ENCODE assay signal across 12 mouse cellular contexts in genomic region chr3:95990413-95990941, GRCm38 (mm10). TPM values are rescaled to one million over a fixed set of nuclear protein-coding genes. Genes with fewer than 3 reads are reported as not detected.
DNase-seq lines count a peak whose midpoint lies in the region; ATAC-seq and TF ChIP-seq lines count a peak whose summit lies in the region.
"Had no signal": no experiment of that assay in that cellular context is flagged by ENCODE, and none has a peak within 500 bp of the region (broad histone marks: within the 10 kb centered on the region; RNA-seq: fewer than 3 reads in every experiment).

No protein-coding gene starts in this region.

- no peak for TF ChIP-seq POLR2A in CH12.LX (IDR thresholded peaks at IDR 0.05; ENCODE audit: low read depth, low read length)
- TF ChIP-seq POLR2A in cortical plate, adult 2 months (IDR thresholded peaks at IDR 0.05; ENCODE audit: extremely low read depth, insufficient read depth, low read length) = no peak

- H3K9me3 ChIP-seq in CH12.LX (replicated peaks; ENCODE audit: low read length) = no peaks in the 10 kb centered on the region
- H3K9me3 ChIP-seq: forebrain, embryonic 13.5 days had no signal

- dilution Hi-C loops in CH12.LX (cut with MboI; ENCODE audit: extremely low pct_ligation_motif_present, extremely low pct_unique_long_range_greater_than_20kb, low sequenced_read_pairs) = no loop called here

- peak overlapping the region; percentile 19 for H3K27ac ChIP-seq in left cerebral cortex, adult 2 months
- peak overlapping the region; percentile 81 for H3K27ac ChIP-seq in CH12.LX (ENCODE audit: insufficient read depth, low read depth)
- H3K27ac ChIP-seq in cortical plate, adult 2 months (ENCODE audit: insufficient read depth, low read length) = peak overlapping the region; percentile 65
- H3K27ac ChIP-seq: forebrain, embryonic 13.5 days had no signal

- TF ChIP-seq CTCF in left cerebral cortex, adult 2 months (IDR thresholded peaks at IDR 0.05) = no peak
- no peak for TF ChIP-seq CTCF in CH12.LX (conservative IDR thresholded peaks at IDR 0.05 in 1 of 2, IDR thresholded peaks at IDR 0.05 in 1 of 2; ENCODE audit: low read depth in 2 of 2, low read length in 2 of 2)
- no peak for TF ChIP-seq CTCF in cortical plate, adult 2 months (IDR thresholded peaks at IDR 0.05; ENCODE audit: extremely low read depth, insufficient read depth, low read length)

- peaks cover 7% of the 10 kb centered on the region; the same call in 1 of the 2 replicates for H3K79me2 ChIP-seq in CH12.LX (replicated peaks; ENCODE audit: control insufficient read depth, extremely low read depth, insufficient read depth, poor library complexity, severe bottlenecking)

- peaks cover 4% of the 10 kb centered on the region for H3K27me3 ChIP-seq in CH12.LX (replicated peaks)
- H3K27me3 ChIP-seq: forebrain, embryonic 13.5 days had no signal

- H3K4me3 ChIP-seq in left cerebral cortex, adult 2 months = no peak overlapping the region
- peak overlapping the region in 1 of 3 experiments; percentile 10 for H3K4me3 ChIP-seq in CH12.LX (replicated peaks in 1 of 3; ENCODE audit: low read depth in 2 of 3, low read length in 2 of 3, poor library complexity in 1 of 3)
- H3K4me3 ChIP-seq in cortical plate, adult 2 months (ENCODE audit: insufficient read depth, low read length) = no peak overlapping the region
- H3K4me3 ChIP-seq: forebrain, embryonic 13.5 days had no signal

- intact Hi-C loops in left cerebral cortex, adult 2 months (cut with DNase I) = no loop called here

- in situ Hi-C loops in CH12.LX (cut with MboI; ENCODE audit: low pct_ligation_motif_present, low pct_unique_long_range_greater_than_20kb, low sequenced_read_pairs) = loop anchor here (5.0 kb wide), 1 partner anchor 52 kb away; no protein-coding TSS in a partner anchor

- peak overlapping the region; percentile 24; the same call in 1 of the 2 replicates for H3K4me2 ChIP-seq in CH12.LX (ENCODE audit: insufficient read depth, low read depth, poor library complexity, severe bottlenecking)
- H3K4me2 ChIP-seq: forebrain, embryonic 13.5 days had no signal

- peak; percentile 82 for TF ChIP-seq EP300 in CH12.LX (IDR thresholded peaks at IDR 0.05; ENCODE audit: low read length)

- peaks cover 22 to 35% of the 10 kb centered on the region in 2 experiments for H3K36me3 ChIP-seq in CH12.LX (replicated peaks in 1 of 2; ENCODE audit: control insufficient read depth in 1 of 2, insufficient read depth in 1 of 2, low read length in 1 of 2)

- H3K9ac ChIP-seq in CH12.LX (ENCODE audit: insufficient read depth, low read depth) = peak overlapping the region; percentile 7; the same call in 1 of the 2 replicates
- H3K9ac ChIP-seq: forebrain, embryonic 13.5 days had no signal

- TF ChIP-seq RAD21 in CH12.LX (IDR thresholded peaks at IDR 0.05; ENCODE audit: low read depth, low read length) = no peak

- DNase-seq in left cerebral cortex, adult 2 months (ENCODE audit: extremely low spot score in 1 of 2, low spot score in 2 of 2) = no peak
- no peak for DNase-seq in left cerebral cortex, adult 9 months (ENCODE audit: low spot score in 2 of 2)
- DNase-seq in CH12.LX (ENCODE audit: extremely low read depth) = peak; percentile 70
- DNase-seq in T-cell, adult 2 months (ENCODE audit: low spot score) = no peak
- no peak for DNase-seq in neural tube, embryonic 10.5 days (ENCODE audit: extremely low spot score, low spot score)
- DNase-seq: cerebellum, adult 9-10 months; right cerebral cortex, adult 18-20 months; thymus, postnatal 4 days had no signal

- ATAC-seq in megakaryocyte, adult 5-6 weeks (ENCODE audit: poor library complexity, severe bottlenecking) = peak; percentile 61
- ATAC-seq: forebrain, embryonic 13.5 days; hindbrain, embryonic 16.5 days had no signal

- H3K4me1 ChIP-seq in CH12.LX (ENCODE audit: control insufficient read depth in 1 of 2, insufficient read depth in 2 of 2) = peaks cover 42 to 88% of the 10 kb centered on the region in 2 experiments
- H3K4me1 ChIP-seq in cortical plate, adult 2 months (ENCODE audit: control insufficient read depth, insufficient read depth, low read length) = peaks cover 4% of the 10 kb centered on the region; the same call in 1 of the 2 replicates

TF ChIP-seq in CH12.LX, 34 proteins besides CTCF, POLR2A, EP300 and RAD21:
- TF ChIP-seq SMC3 (IDR thresholded peaks at IDR 0.05; ENCODE audit: low read depth, low read length) = no peak
- TF ChIP-seq ZNF384 (IDR thresholded peaks at IDR 0.05; ENCODE audit: low read depth, low read length) = no peak
- peak; percentile 53 for TF ChIP-seq SIN3A (IDR thresholded peaks at IDR 0.05; ENCODE audit: low read length)
- no peak for TF ChIP-seq GABPA (IDR thresholded peaks at IDR 0.05; ENCODE audit: insufficient replicate concordance, low read depth, low read length)
- 0 out of 2 replicates have a peak, but pooled peaks have one; percentile 15 for TF ChIP-seq ELF1 (IDR thresholded peaks at IDR 0.05; ENCODE audit: low read depth, low read length)
- TF ChIP-seq MAZ (IDR thresholded peaks at IDR 0.05; ENCODE audit: low read depth, low read length) = no peak
- TF ChIP-seq ZMIZ1 (IDR thresholded peaks at IDR 0.05; ENCODE audit: low read depth, low read length) = no peak
- TF ChIP-seq RCOR1 (conservative IDR thresholded peaks at IDR 0.05; ENCODE audit: low read depth, low read length) = 0 out of 2 replicates have a peak, but pooled peaks have one; percentile 42
- peak; percentile 71; the same call in 1 of the 2 replicates for TF ChIP-seq MEF2A (IDR thresholded peaks at IDR 0.05; ENCODE audit: borderline replicate concordance, low read depth, low read length)
- TF ChIP-seq UBTF (IDR thresholded peaks at IDR 0.05; ENCODE audit: low read depth, low read length) = peak; percentile 54; the same call in 1 of the 2 replicates
- TF ChIP-seq ETS1 (conservative IDR thresholded peaks at IDR 0.05; ENCODE audit: low read depth, low read length) = peak; percentile 56
- TF ChIP-seq BHLHE40 (IDR thresholded peaks at IDR 0.05; ENCODE audit: low read depth, low read length) = peak; percentile 60
- TF ChIP-seq MYC (IDR thresholded peaks at IDR 0.05; ENCODE audit: low read depth, low read length) = peak; percentile 42; the same call in 1 of the 2 replicates
- peak; percentile 44; the same call in 1 of the 2 replicates for TF ChIP-seq MXI1 (IDR thresholded peaks at IDR 0.05; ENCODE audit: low read depth, low read length)
- TF ChIP-seq USF2 (conservative IDR thresholded peaks at IDR 0.05; ENCODE audit: low read depth, low read length) = no peak
- TF ChIP-seq JUN (IDR thresholded peaks at IDR 0.05; ENCODE audit: insufficient read depth, low read depth, low read length) = peak; percentile 15; the same call in 1 of the 2 replicates
- peak; percentile 49; the same call in 1 of the 2 replicates for TF ChIP-seq TCF12 (IDR thresholded peaks at IDR 0.05; ENCODE audit: low read depth, low read length)
- peak; percentile 45; the same call in 1 of the 2 replicates for TF ChIP-seq MAX (IDR thresholded peaks at IDR 0.05; ENCODE audit: low read length)
- no peak for TF ChIP-seq POLR2AphosphoS2 (IDR thresholded peaks at IDR 0.05; ENCODE audit: low read depth, low read length)
- 0 out of 2 replicates have a peak, but pooled peaks have one; percentile 34 for TF ChIP-seq CHD2 (IDR thresholded peaks at IDR 0.05; ENCODE audit: low read length)
- TF ChIP-seq TBP (conservative IDR thresholded peaks at IDR 0.05; ENCODE audit: low read depth, low read length) = no peak
- peak; percentile 70; the same call in 1 of the 2 replicates for TF ChIP-seq CHD1 (IDR thresholded peaks at IDR 0.05; ENCODE audit: low read depth, low read length)
- 0 out of 2 replicates have a peak, but pooled peaks have one; percentile 29 for TF ChIP-seq JUND (conservative IDR thresholded peaks at IDR 0.05; ENCODE audit: low read depth, low read length)
- no peak for TF ChIP-seq PAX5 (IDR thresholded peaks at IDR 0.05; ENCODE audit: low read length)
- no peak for TF ChIP-seq E2F4 (IDR thresholded peaks at IDR 0.05; ENCODE audit: insufficient replicate concordance, low read depth, low read length)
- TF ChIP-seq IRF4 (IDR thresholded peaks at IDR 0.05; ENCODE audit: low read depth, low read length) = peak; percentile 86
- TF ChIP-seq ZKSCAN1 (IDR thresholded peaks at IDR 0.05; ENCODE audit: borderline replicate concordance, low read depth, low read length) = no peak
- TF ChIP-seq NRF1 (IDR thresholded peaks at IDR 0.05; ENCODE audit: low read depth, low read length) = peak; percentile 18; the same call in 1 of the 2 replicates
- no peak for TF ChIP-seq KAT2A (IDR thresholded peaks at IDR 0.05; ENCODE audit: insufficient replicate concordance, low read length)
- TF ChIP-seq NELFE (IDR thresholded peaks at IDR 0.05; ENCODE audit: low read depth, low read length) = no peak
- peak; percentile 97 for TF ChIP-seq MAFK (IDR thresholded peaks at IDR 0.05; ENCODE audit: insufficient replicate concordance, low read length)
- 0 out of 2 replicates have a peak, but pooled peaks have one; percentile 11 for TF ChIP-seq HCFC1 (IDR thresholded peaks at IDR 0.05; ENCODE audit: low read depth, low read length)
- TF ChIP-seq ZC3H11A (IDR thresholded peaks at IDR 0.05; ENCODE audit: low read depth, low read length) = no peak
- no peak for TF ChIP-seq USF1 (IDR thresholded peaks at IDR 0.05; ENCODE audit: low read depth, low read length)

RNA-seq across cellular contexts. Expression of gene Plekho1, which starts 5.3 kb away (rescaled TPM):
- 10 to 100 TPM; 73.5 to 86.9 TPM for total RNA-seq in left cerebral cortex, adult 2 months (2021)
- 23.0 and 24.6 TPM in 2 replicates for total RNA-seq in CH12.LX (2012; rRNA removed)
- 22.2 and 22.3 TPM in 2 replicates for total RNA-seq in CH12.LX (2014; rRNA removed)
- polyA plus RNA-seq in CH12.LX (2012; ENCODE audit: insufficient read length, low read depth) = 18.6 and 23.4 TPM in 2 replicates
- polyA plus RNA-seq in cortical plate, adult 2 months (2012; rRNA removed) = 133 and 134 TPM in 2 replicates
- 116 and 124 TPM in 2 replicates for total RNA-seq in megakaryocyte, adult 5-6 weeks (2015)
- total RNA-seq in megakaryocyte, adult 5-6 weeks (2017) = 104 and 119 TPM in 2 replicates

Comparison
In these comparisons a context has a peak if more than half of its experiments do, and no peak if none do; other contexts are left out.
1. H3K27ac ChIP-seq: peak in every context shown above with its lines; median percentile 81 in CH12.LX; 65 in cortical plate, adult 2 months; 19 in left cerebral cortex, adult 2 months.